ENCODE assay signal across 8 mouse cellular contexts in the genomic region with DNA sequence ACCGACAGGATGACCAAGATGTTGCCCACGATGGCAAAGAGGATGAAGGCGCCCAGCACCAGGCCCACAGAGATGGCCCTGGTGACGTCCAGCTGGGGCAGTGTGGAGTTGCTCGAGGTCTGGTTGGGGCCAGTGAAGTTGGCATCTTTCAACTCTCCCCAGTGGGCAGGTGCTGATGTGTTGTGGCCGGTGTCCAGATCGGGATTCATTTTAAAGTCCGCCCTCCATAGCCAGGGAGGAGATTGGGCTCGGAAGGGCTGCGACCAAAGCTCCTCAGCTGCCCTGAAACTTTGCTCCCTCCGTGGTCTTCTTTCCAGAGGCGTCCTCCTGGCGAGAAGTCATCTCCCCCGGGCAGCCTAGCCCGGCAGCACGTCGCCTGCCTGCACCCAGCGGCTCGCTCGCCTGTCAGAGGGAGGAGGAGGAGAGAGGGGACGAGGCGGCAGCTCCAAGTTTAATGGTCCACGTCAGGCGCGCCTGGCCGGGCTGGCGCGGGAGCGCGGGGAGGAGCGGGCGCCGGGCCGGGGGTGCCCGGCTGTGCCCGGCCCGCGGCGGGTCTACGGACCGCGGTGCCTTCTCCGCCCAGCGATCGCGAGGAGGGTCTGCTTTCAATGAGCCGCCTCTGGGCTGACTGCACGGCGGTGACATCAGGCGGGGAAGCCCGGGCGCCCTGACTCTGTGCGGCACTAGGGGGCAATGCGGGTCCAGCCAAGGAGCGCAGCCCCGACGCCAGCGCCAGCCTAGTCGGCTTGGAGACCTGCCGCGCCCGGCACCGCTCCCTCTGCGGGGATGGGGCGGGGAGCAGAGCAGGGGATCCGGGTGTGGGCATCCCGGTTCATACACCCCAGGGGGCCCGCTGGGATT.
DNase-seq lines count a peak whose midpoint lies in the region; ATAC-seq and TF ChIP-seq lines count a peak whose summit lies in the region.

No protein-coding gene starts in this region.

- peak; percentile 9 for DNase-seq in c-Kit-positive CD71-negative TER-119-negative erythroid progenitor cells, embryonic 14.5 days (ENCODE audit: low read depth)
- peak; percentile 92 for DNase-seq in forebrain, embryonic 11.5 days (ENCODE audit: low spot score)
- peak; percentile 62 for DNase-seq in liver
- DNase-seq in midbrain, postnatal 0 days (ENCODE audit: low spot score): peak; percentile 91
- DNase-seq in natural killer cell, adult 2 months (ENCODE audit: low spot score in 2 of 2): no peak

- 5% methylated on average over 66 of the region's 68 CpGs for WGBS in forebrain, embryonic 11.5 days
- WGBS in heart, embryonic 13.5 days: 4% methylated on average over 68 of the region's 68 CpGs
- WGBS in kidney, embryonic 16.5 days: 4% methylated on average over 65 of the region's 68 CpGs
- 6% methylated on average over 51 of the region's 68 CpGs for WGBS in midbrain, postnatal 0 days
- WGBS in stomach, embryonic 15.5 days: 5% methylated on average over 62 of the region's 68 CpGs

- peak; percentile 84 for TF ChIP-seq CTCF in midbrain, postnatal 0 days (IDR thresholded peaks at IDR 0.05)

- H3K9ac ChIP-seq in forebrain, embryonic 11.5 days (ENCODE audit: low read length): peak overlapping the region; percentile 59
- peak overlapping the region; percentile 86 for H3K9ac ChIP-seq in heart, embryonic 13.5 days
- H3K9ac ChIP-seq in kidney, embryonic 16.5 days (replicated peaks; ENCODE audit: low read length): peak overlapping the region; percentile 42
- peak overlapping the region; percentile 59 for H3K9ac ChIP-seq in midbrain, postnatal 0 days (replicated peaks; ENCODE audit: low read length, poor library complexity, severe bottlenecking)
- peak overlapping the region; percentile 22 for H3K9ac ChIP-seq in stomach, embryonic 15.5 days

- no peaks in the 10 kb centered on the region for H3K36me3 ChIP-seq in forebrain, embryonic 11.5 days (ENCODE audit: control insufficient read depth, insufficient read depth, low read length)
- H3K36me3 ChIP-seq in heart, embryonic 13.5 days: no peaks in the 10 kb centered on the region
- no peaks in the 10 kb centered on the region for H3K36me3 ChIP-seq in kidney, embryonic 16.5 days (ENCODE audit: insufficient read depth, low read length)
- H3K36me3 ChIP-seq in midbrain, postnatal 0 days (ENCODE audit: insufficient read depth, low read length): no peaks in the 10 kb centered on the region
- no peaks in the 10 kb centered on the region for H3K36me3 ChIP-seq in stomach, embryonic 15.5 days

- 0 out of 2 replicates have a peak, but pooled peaks cover 4% of the 10 kb centered on the region for H3K4me1 ChIP-seq in forebrain, embryonic 11.5 days (replicated peaks; ENCODE audit: control insufficient read depth, insufficient read depth, low read length)
- H3K4me1 ChIP-seq in heart, embryonic 13.5 days: peaks cover 20% of the 10 kb centered on the region; the same call in 1 of the 2 replicates
- H3K4me1 ChIP-seq in kidney, embryonic 16.5 days (ENCODE audit: insufficient read depth, low read length): peaks cover 6% of the 10 kb centered on the region; the same call in 1 of the 2 replicates
- peaks cover 3% of the 10 kb centered on the region for H3K4me1 ChIP-seq in midbrain, postnatal 0 days (ENCODE audit: insufficient read depth, low read length)
- H3K4me1 ChIP-seq in stomach, embryonic 15.5 days: peaks cover 10% of the 10 kb centered on the region; the same call in 1 of the 2 replicates

- H3K27ac ChIP-seq in forebrain, embryonic 11.5 days (ENCODE audit: low read depth, low read length): no peak overlapping the region
- peak overlapping the region; percentile 64 for H3K27ac ChIP-seq in heart, embryonic 13.5 days (replicated peaks)
- H3K27ac ChIP-seq in kidney, embryonic 16.5 days (ENCODE audit: low read length): 0 out of 2 replicates have a peak overlapping the region, but pooled peaks have one; percentile 3
- peak overlapping the region; percentile 32; the same call in 1 of the 2 replicates for H3K27ac ChIP-seq in midbrain, postnatal 0 days (ENCODE audit: low read depth, low read length)
- no peak overlapping the region for H3K27ac ChIP-seq in stomach, embryonic 15.5 days

- peak; percentile 97 for ATAC-seq in forebrain, embryonic 11.5 days (replicated peaks; ENCODE audit: low FRiP score)
- peak; percentile 73; the same call in 1 of the 2 replicates for ATAC-seq in heart, embryonic 13.5 days (ENCODE audit: extremely low read depth, insufficient number of reproducible peaks, low FRiP score, low TSS enrichment)
- ATAC-seq in kidney, embryonic 16.5 days (ENCODE audit: low FRiP score, low TSS enrichment): peak; percentile 96
- peak; percentile 96 for ATAC-seq in midbrain, postnatal 0 days (ENCODE audit: low FRiP score)
- peak; percentile 92 for ATAC-seq in stomach, embryonic 15.5 days (ENCODE audit: insufficient read depth, low FRiP score, low read depth)

- peak overlapping the region; percentile 48 for H3K4me3 ChIP-seq in forebrain, embryonic 11.5 days (ENCODE audit: low read depth, low read length)
- H3K4me3 ChIP-seq in heart, embryonic 13.5 days: peak overlapping the region; percentile 73
- H3K4me3 ChIP-seq in kidney, embryonic 16.5 days (ENCODE audit: low read length): peak overlapping the region; percentile 49
- H3K4me3 ChIP-seq in midbrain, postnatal 0 days (ENCODE audit: low read depth, low read length): peak overlapping the region; percentile 68
- peak overlapping the region; percentile 59 for H3K4me3 ChIP-seq in stomach, embryonic 15.5 days (replicated peaks)

- H3K9me3 ChIP-seq in forebrain, embryonic 11.5 days (ENCODE audit: control insufficient read depth, low read length): no peaks in the 10 kb centered on the region
- no peaks in the 10 kb centered on the region for H3K9me3 ChIP-seq in heart, embryonic 13.5 days
- no peaks in the 10 kb centered on the region for H3K9me3 ChIP-seq in kidney, embryonic 16.5 days (ENCODE audit: low read length)
- no peaks in the 10 kb centered on the region for H3K9me3 ChIP-seq in midbrain, postnatal 0 days (ENCODE audit: low read length)
- no peaks in the 10 kb centered on the region for H3K9me3 ChIP-seq in stomach, embryonic 15.5 days

- peak overlapping the region; percentile 80 for H3K4me2 ChIP-seq in forebrain, embryonic 11.5 days (ENCODE audit: low read depth, low read length, severe bottlenecking)
- H3K4me2 ChIP-seq in heart, embryonic 13.5 days: peak overlapping the region; percentile 80
- H3K4me2 ChIP-seq in kidney, embryonic 16.5 days (replicated peaks; ENCODE audit: low read depth, low read length): peak overlapping the region; percentile 62
- peak overlapping the region; percentile 92 for H3K4me2 ChIP-seq in midbrain, postnatal 0 days (ENCODE audit: low read depth, low read length, poor library complexity, severe bottlenecking)
- H3K4me2 ChIP-seq in stomach, embryonic 15.5 days: peak overlapping the region; percentile 93

- peaks cover 16% of the 10 kb centered on the region for H3K27me3 ChIP-seq in forebrain, embryonic 11.5 days (ENCODE audit: control insufficient read depth, insufficient read depth, low read length)
- H3K27me3 ChIP-seq in heart, embryonic 13.5 days (replicated peaks): peaks cover 46% of the 10 kb centered on the region
- peaks cover 26% of the 10 kb centered on the region for H3K27me3 ChIP-seq in kidney, embryonic 16.5 days (ENCODE audit: insufficient read depth, low read length)
- H3K27me3 ChIP-seq in midbrain, postnatal 0 days (ENCODE audit: insufficient read depth, low read length): no peaks in the 10 kb centered on the region
- peaks cover 21% of the 10 kb centered on the region for H3K27me3 ChIP-seq in stomach, embryonic 15.5 days (replicated peaks)

Comparison
In these comparisons a context has a peak if more than half of its experiments do, and no peak if none do; other contexts are left out.
1. DNase-seq: peak in c-Kit-positive CD71-negative TER-119-negative erythroid progenitor cells, embryonic 14.5 days (single experiment), forebrain, embryonic 11.5 days (single experiment), liver (single experiment) and midbrain, postnatal 0 days (single experiment); none in natural killer cell, adult 2 months (0 of 2).
2. H3K27ac ChIP-seq: peak in heart, embryonic 13.5 days (single experiment), kidney, embryonic 16.5 days (single experiment) and midbrain, postnatal 0 days (single experiment); none in forebrain, embryonic 11.5 days (single experiment) and stomach, embryonic 15.5 days (single experiment).
3. H3K9ac ChIP-seq: peak in every context shown above with its lines; median percentile 86 in heart, embryonic 13.5 days; 59 in forebrain, embryonic 11.5 days; 59 in midbrain, postnatal 0 days; 42 in kidney, embryonic 16.5 days; 22 in stomach, embryonic 15.5 days.
4. Peak in every context shown above with its lines, with median percentiles within 50 percentile points of each other: ATAC-seq, H3K4me2 ChIP-seq and H3K4me3 ChIP-seq.